Mouse (Mus musculus): Measurements from ENCODE around the gene Col8a1.

The Col8a1 gene

GRCm38 (mm10) chr16:57671637-57672036 lies 82.9 kb downstream of the Col8a1 start:
- DNase-seq (ENCODE audit: low spot score): no peak

- peak; percentile 86 for DNase-seq (ENCODE audit: low spot score)
Observed at GRCm38 (mm10) chr16:57669348-57669747, 85.2 kb downstream of the Col8a1 start.

- no peak for DNase-seq (ENCODE audit: low spot score)
Observed at GRCm38 (mm10) chr16:57662661-57663060, 91.9 kb downstream of the Col8a1 start.

GRCm38 (mm10) chr16:57649888-57650287 lies 104.6 kb downstream of the Col8a1 start:
- DNase-seq (ENCODE audit: low spot score): no peak

GRCm38 (mm10) chr16:57641346-57641885 lies 113.1 kb downstream of the Col8a1 start:
- no peak for DNase-seq (ENCODE audit: low spot score)

GRCm38 (mm10) chr16:57634766-57635165 lies 119.8 kb downstream of the Col8a1 start:
- DNase-seq (ENCODE audit: low spot score): no peak

GRCm38 (mm10) chr16:57634191-57634590 lies 120.3 kb downstream of the Col8a1 start:
- peak; percentile 88 for DNase-seq (ENCODE audit: low spot score)

- peak; percentile 48 for DNase-seq (ENCODE audit: low spot score)
Observed at GRCm38 (mm10) chr16:57611768-57612167, 142.8 kb downstream of the Col8a1 start.

- DNase-seq (ENCODE audit: low spot score): peak; percentile 94
Observed at GRCm38 (mm10) chr16:57606444-57607227, 147.9 kb downstream of the Col8a1 start, which contains the start of gene Cmss1. TSS of gene Cmss1 (minus strand) at chr16:57606864.

GRCm38 (mm10) chr16:57601031-57601430 lies 153.5 kb downstream of the Col8a1 start:
- DNase-seq (ENCODE audit: low spot score): no peak

- DNase-seq (ENCODE audit: low spot score): no peak
Observed at GRCm38 (mm10) chr16:57597295-57597957, 157.1 kb downstream of the Col8a1 start.

- DNase-seq (ENCODE audit: low spot score): peak; percentile 73
Observed at GRCm38 (mm10) chr16:57593422-57594157, 160.9 kb downstream of the Col8a1 start.

GRCm38 (mm10) chr16:57585201-57585600 lies 169.3 kb downstream of the Col8a1 start:
- no peak for DNase-seq (ENCODE audit: low spot score)

GRCm38 (mm10) chr16:57582008-57582407 lies 172.5 kb downstream of the Col8a1 start:
- peak; percentile 7 for DNase-seq (ENCODE audit: low spot score)

- DNase-seq (ENCODE audit: low spot score): no peak
Observed at GRCm38 (mm10) chr16:57580041-57580440, 174.5 kb downstream of the Col8a1 start.

GRCm38 (mm10) chr16:57577519-57577918 lies 177.0 kb downstream of the Col8a1 start:
- DNase-seq (ENCODE audit: low spot score): no peak

GRCm38 (mm10) chr16:57575764-57576388 lies 178.7 kb downstream of the Col8a1 start:
- no peak for DNase-seq (ENCODE audit: low spot score)

All from embryo, embryonic 10 days (tissue).